Mouse (Mus musculus) forebrain, postnatal 0 days (tissue): Measurements from ENCODE around the gene Dohh. TPM values are rescaled to one million over a fixed set of nuclear protein-coding genes. Genes with fewer than 3 reads are reported as not detected.
A peak's percentile ranks its signal among the peaks of the same experiment; 100 is the strongest.

Source experiments
- ATAC-seq: fragments of 200-750 bp; cut with Nextera tagmentation; 2 replicates; pipeline ENCODE4 v1.8.0; 2017; ENCODE audit warnings: mild to moderate bottlenecking, moderate library complexity
- DNase-seq: peaks from one replicate; pipeline ENCODE4 v3.0.0-alpha.2; 2015
- H3K27ac ChIP-seq: fragments of 300-500 bp; sonication (generic); 2 replicates; pipeline ENCODE4 v1.5.1; 2014; ENCODE audit warnings: low read depth, mild to moderate bottlenecking, antibody characterized with exemption, low read length, moderate library complexity, mixed read lengths
- H3K27me3 ChIP-seq: fragments of 300-500 bp; sonication (generic); 2 replicates; pipeline ENCODE4 v1.6.1; 2014; ENCODE audit warnings: mild to moderate bottlenecking, low read length, mixed read lengths; ENCODE audit not compliant: insufficient read depth
- H3K36me3 ChIP-seq: fragments of 300-500 bp; sonication (generic); 2 replicates; pipeline ENCODE4 v1.6.1; 2014; ENCODE audit warnings: mild to moderate bottlenecking, moderate library complexity; ENCODE audit not compliant: insufficient read depth
- H3K4me1 ChIP-seq: fragments of 300-500 bp; sonication (generic); 2 replicates; pipeline ENCODE4 v1.6.1; 2014; ENCODE audit warnings: antibody characterized with exemption; ENCODE audit not compliant: insufficient read depth
- H3K4me2 ChIP-seq: fragments of 300-500 bp; sonication (generic); 2 replicates; pipeline ENCODE4 v1.6.1; 2014; ENCODE audit warnings: low read depth, mild to moderate bottlenecking, moderate library complexity
- H3K4me3 ChIP-seq: fragments of 300-500 bp; sonication (generic); 2 replicates; pipeline ENCODE4 v1.5.1; 2014; ENCODE audit warnings: low read depth, low read length, mixed read lengths
- H3K9ac ChIP-seq: fragments of 300-500 bp; sonication (generic); 2 replicates; pipeline ENCODE4 v1.6.1; 2014; ENCODE audit warnings: mild to moderate bottlenecking
- H3K9me3 ChIP-seq: fragments of 300-500 bp; sonication (generic); 2 replicates; pipeline ENCODE4 v1.6.1; 2016; ENCODE audit warnings: low read length
- CTCF ChIP-seq: sonication (generic); IDR thresholded peaks from 2 replicates; pipeline ENCODE4 v1.5.1; 2016; ENCODE audit warnings: antibody characterized with exemption, control low read depth, low read depth
- WGBS: fragments of 180-500 bp; shearing (Covaris S2); extraction: QIAGEN DNeasy Blood & Tissue Kit; methylation state at CpG from one replicate; pipeline ENCODE4 v1.1.7; 2014; 5-methylcytosine and 5-hydroxymethylcytosine counted together
- polyA plus RNA-seq: library from polyadenylated mRNA; unstranded; fragments of >200 nt; fragmentation: Nextera tagmentation; extraction: Ambion mirVana; gene quantifications from 2 replicates; pipeline ENCODE4 v1.2.1, GENCODE M21; 2015
- total RNA-seq: library from RNA; depleted of rRNA; stranded (reverse); fragments of >200 nt; gene quantifications from 2 replicates; pipeline ENCODE4 v1.2.3, GENCODE M21; 2014

Dohh gene
- total and polyA plus RNA-seq, 2 experiments from 2014 or later, result 111 to 126 TPM

GRCm38 (mm10) chr10:81400371-81401204 is 16.4 kb downstream of the Dohh start:
- H3K4me1 ChIP-seq, result peaks cover 9% of the 10 kb centered on the region
- H3K9me3 ChIP-seq, result no peaks in the 10 kb centered on the region
- no peak for TF ChIP-seq CTCF
- H3K27me3 ChIP-seq, result no peaks in the 10 kb centered on the region
- peak overlapping the region; percentile 40 for H3K9ac ChIP-seq
- peak overlapping the region; percentile 70 for H3K27ac ChIP-seq
- no peak for DNase-seq
- ATAC-seq, result no peak
- H3K4me3 ChIP-seq, result peak overlapping the region; percentile 20
- peaks cover 15% of the 10 kb centered on the region for H3K36me3 ChIP-seq
- 50% methylated on average over 22 of the region's 22 CpGs for WGBS
- H3K4me2 ChIP-seq, result peak overlapping the region; percentile 44

- 34% methylated on average over 10 of the region's 10 CpGs for WGBS
- peak overlapping the region; percentile 44; the same call in 1 of the 2 replicates for H3K4me2 ChIP-seq
- no peak for TF ChIP-seq CTCF
- DNase-seq, result peak; percentile 68
- no peak overlapping the region for H3K9ac ChIP-seq
- H3K4me3 ChIP-seq, result peak overlapping the region; percentile 20
- H3K27me3 ChIP-seq, result no peaks in the 10 kb centered on the region
- ATAC-seq, result peak; percentile 60
- H3K4me1 ChIP-seq, result peaks cover 9% of the 10 kb centered on the region
- H3K9me3 ChIP-seq, result no peaks in the 10 kb centered on the region
- peaks cover 20% of the 10 kb centered on the region for H3K36me3 ChIP-seq
- peak overlapping the region; percentile 70 for H3K27ac ChIP-seq
Measured at GRCm38 (mm10) chr10:81401205-81401520, 16.9 kb downstream of the Dohh start.

GRCm38 (mm10) chr10:81401521-81402226 is 17.4 kb downstream of the Dohh start:
- peaks cover 25% of the 10 kb centered on the region for H3K36me3 ChIP-seq
- DNase-seq, result peak; percentile 63
- H3K27me3 ChIP-seq, result no peaks in the 10 kb centered on the region
- TF ChIP-seq CTCF, result no peak
- no peaks in the 10 kb centered on the region for H3K9me3 ChIP-seq
- H3K4me3 ChIP-seq, result no peak overlapping the region
- 0 out of 2 replicates have a peak overlapping the region, but pooled peaks have one; percentile 5 for H3K4me2 ChIP-seq
- ATAC-seq, result peak; percentile 62
- 0 out of 2 replicates have a peak overlapping the region, but pooled peaks have one; percentile 18 for H3K9ac ChIP-seq
- peaks cover 9% of the 10 kb centered on the region for H3K4me1 ChIP-seq
- H3K27ac ChIP-seq, result peak overlapping the region; percentile 70
- 8% methylated on average over 18 of the region's 18 CpGs for WGBS

- Histone ChIP-seq H3K9me3 (no peaks in the 10 kb centered on the region), H3K4me2 (0 out of 2 replicates have a peak overlapping the region, but pooled peaks have one; percentile 5), H3K4me3 (no peak overlapping the region), H3K27me3 (no peaks in the 10 kb centered on the region), H3K9ac (0 out of 2 replicates have a peak overlapping the region, but pooled peaks have one; percentile 18), H3K36me3 (peaks cover 30% of the 10 kb centered on the region), H3K4me1 (peaks cover 9% of the 10 kb centered on the region), H3K27ac (peak overlapping the region; percentile 70)
- TF ChIP-seq CTCF, result no peak
- ATAC-seq (no peak), DNase-seq (no peak)
- 23% methylated on average over 7 of the region's 7 CpGs for WGBS
Measured at GRCm38 (mm10) chr10:81402227-81402765, 18.1 kb downstream of the Dohh start.

- no peak overlapping the region for H3K4me3 ChIP-seq
- no peak for TF ChIP-seq CTCF
- no peak overlapping the region for H3K4me2 ChIP-seq
- H3K9me3 ChIP-seq, result no peaks in the 10 kb centered on the region
- 62% methylated on average over 10 of the region's 10 CpGs for WGBS
- peaks cover 9% of the 10 kb centered on the region for H3K4me1 ChIP-seq
- ATAC-seq (no peak), DNase-seq (no peak)
- H3K36me3 ChIP-seq, result peaks cover 41% of the 10 kb centered on the region
- H3K27me3 ChIP-seq, result no peaks in the 10 kb centered on the region
- no peak overlapping the region for H3K27ac ChIP-seq
- H3K9ac ChIP-seq, result no peak overlapping the region
Measured at GRCm38 (mm10) chr10:81403511-81403910, 19.3 kb downstream of the Dohh start.

GRCm38 (mm10) chr10:81404082-81404481 is 19.9 kb downstream of the Dohh start:
- H3K27me3 ChIP-seq, result no peaks in the 10 kb centered on the region
- H3K27ac ChIP-seq, result no peak overlapping the region
- no peak for ATAC-seq
- WGBS, result 27% methylated on average over 9 of the region's 9 CpGs
- no peak overlapping the region for H3K4me3 ChIP-seq
- peaks cover 9% of the 10 kb centered on the region for H3K4me1 ChIP-seq
- no peaks in the 10 kb centered on the region for H3K9me3 ChIP-seq
- TF ChIP-seq CTCF, result no peak
- H3K36me3 ChIP-seq, result peaks cover 41% of the 10 kb centered on the region
- H3K4me2 ChIP-seq, result no peak overlapping the region
- H3K9ac ChIP-seq, result no peak overlapping the region
- DNase-seq, result no peak
